In the genomic region with DNA sequence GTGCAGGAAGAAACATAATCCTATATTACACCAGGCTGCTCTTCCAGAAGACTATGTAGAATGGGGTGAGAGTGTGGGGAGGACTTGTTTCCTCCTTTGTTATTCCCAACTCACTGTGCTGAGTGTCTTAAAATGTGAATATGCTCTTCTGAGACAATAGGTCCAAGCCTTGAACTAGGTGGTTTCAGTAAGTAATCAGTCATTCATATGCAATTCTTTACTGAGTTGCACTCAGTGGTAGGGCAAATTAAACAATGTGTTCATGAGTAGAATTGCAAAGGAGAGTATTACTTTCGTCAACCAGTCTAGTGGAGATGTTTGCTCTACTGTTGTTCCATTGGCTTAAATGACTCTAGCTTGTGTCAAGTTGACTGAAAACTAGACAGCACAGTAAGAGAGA, we compare ENCODE assay signal across 10 mouse cellular contexts.
"Had no signal": no experiment of that assay in that cellular context is flagged by ENCODE, and none has a peak within 500 bp of the region (broad histone marks: within the 10 kb centered on the region; RNA-seq: fewer than 3 reads in every experiment).

No protein-coding gene starts in this region.

- DNase-seq: liver; liver, embryonic 13.5 days; liver, postnatal 0 days; lung, adult 18-20 months; lung, adult 2 months; lung, postnatal 10 days; lung, postnatal 14 days; lung, postnatal 36 days; lung, postnatal 4 days; midbrain, embryonic 14.5 days had no signal
